ENCODE assay signal across 14 mouse cellular contexts in genomic region chr2:173353435-173354241, GRCm38 (mm10).
A peak's percentile ranks its signal among the peaks of the same experiment; 100 is the strongest.
DNase-seq lines count a peak whose midpoint lies in the region; ATAC-seq and TF ChIP-seq lines count a peak whose summit lies in the region.
"Had no signal": no experiment of that assay in that cellular context is flagged by ENCODE, and none has a peak within 500 bp of the region (broad histone marks: within the 10 kb centered on the region; RNA-seq: fewer than 3 reads in every experiment).

No protein-coding gene starts in this region.

- POLR2A ChIA-PET in Patski (lab: Charles Lee): no interaction called here

- CTCF ChIA-PET in Patski (lab: Charles Lee): interaction anchor here (1.5 kb wide), 1 partner anchor 124 kb away, joined by 3 read pairs; no protein-coding TSS in a partner anchor

- peak overlapping the region; percentile 20; the same call in 1 of the 2 replicates for H3K27ac ChIP-seq in hindbrain, postnatal 0 days
- no peak overlapping the region for H3K27ac ChIP-seq in hindbrain, embryonic 12.5 days
- H3K27ac ChIP-seq in limb, embryonic 10.5 days: peak overlapping the region; percentile 86
- H3K27ac ChIP-seq in left cerebral cortex, adult 2 months: no peak overlapping the region
- H3K27ac ChIP-seq: liver, embryonic 12.5 days; midbrain, embryonic 15.5 days had no signal

- peak; percentile 33 for DNase-seq in hindbrain, postnatal 0 days (ENCODE audit: low spot score)
- DNase-seq in 3134 (ENCODE audit: extremely low read depth, insufficient read length, low spot score): peak; percentile 42
- DNase-seq in Patski (ENCODE audit: low read depth, low spot score): peak; percentile 92
- DNase-seq in limb, embryonic 10.5 days (ENCODE audit: low spot score): no peak
- no peak for DNase-seq in ovary, postnatal 36 days (ENCODE audit: low spot score)
- no peak for DNase-seq in left cerebral cortex, adult 2 months (ENCODE audit: extremely low spot score in 1 of 2, low spot score in 2 of 2)
- no peak for DNase-seq in right cerebral cortex, postnatal 4 days
- DNase-seq: cerebellum, adult 11-12 months; kidney, postnatal 36 days; retina, postnatal 1 day had no signal

- H3K4me1 ChIP-seq in hindbrain, postnatal 0 days (ENCODE audit: insufficient read depth, low read length): peaks cover 11% of the 10 kb centered on the region
- peaks cover 14% of the 10 kb centered on the region for H3K4me1 ChIP-seq in hindbrain, embryonic 12.5 days
- peaks cover 33% of the 10 kb centered on the region for H3K4me1 ChIP-seq in limb, embryonic 10.5 days

- ATAC-seq in hindbrain, postnatal 0 days: peak; percentile 45; the same call in 1 of the 2 replicates
- ATAC-seq in hindbrain, embryonic 12.5 days (ENCODE audit: low FRiP score): no peak
- ATAC-seq in Patski: peak; percentile 92
- ATAC-seq: liver, embryonic 12.5 days; midbrain, embryonic 15.5 days had no signal

- H3K4me2 ChIP-seq in hindbrain, postnatal 0 days (ENCODE audit: low read depth, low read length): no peak overlapping the region
- H3K4me2 ChIP-seq in hindbrain, embryonic 12.5 days (replicated peaks): no peak overlapping the region
- H3K4me2 ChIP-seq: liver, embryonic 12.5 days; midbrain, embryonic 15.5 days had no signal

- 56% methylated on average over 16 of the region's 16 CpGs for WGBS in hindbrain, postnatal 0 days
- WGBS in hindbrain, embryonic 12.5 days: 75% methylated on average over 16 of the region's 16 CpGs
- WGBS in limb, embryonic 10.5 days: 84% methylated on average over 16 of the region's 16 CpGs

- no peak overlapping the region for H3K4me3 ChIP-seq in hindbrain, postnatal 0 days (ENCODE audit: low read length)
- no peak overlapping the region for H3K4me3 ChIP-seq in hindbrain, embryonic 12.5 days
- no peak overlapping the region for H3K4me3 ChIP-seq in limb, embryonic 10.5 days
- no peak overlapping the region for H3K4me3 ChIP-seq in left cerebral cortex, adult 2 months
- H3K4me3 ChIP-seq: liver, embryonic 12.5 days; midbrain, embryonic 15.5 days had no signal

- H3K27me3 ChIP-seq in hindbrain, postnatal 0 days (ENCODE audit: insufficient read depth, low read length): no peaks in the 10 kb centered on the region
- H3K27me3 ChIP-seq in hindbrain, embryonic 12.5 days: no peaks in the 10 kb centered on the region
- no peaks in the 10 kb centered on the region for H3K27me3 ChIP-seq in Patski
- peaks cover 9% of the 10 kb centered on the region for H3K27me3 ChIP-seq in limb, embryonic 10.5 days (ENCODE audit: low read depth, poor library complexity, severe bottlenecking)
- H3K27me3 ChIP-seq: liver, embryonic 12.5 days; midbrain, embryonic 15.5 days had no signal

- intact Hi-C loops in left cerebral cortex, adult 2 months (cut with DNase I): no loop called here

- no peak for TF ChIP-seq CTCF in hindbrain, postnatal 0 days (IDR thresholded peaks at IDR 0.05; ENCODE audit: low read depth)
- TF ChIP-seq CTCF in Patski (IDR thresholded peaks at IDR 0.05): no peak
- no peak for TF ChIP-seq CTCF in left cerebral cortex, adult 2 months (IDR thresholded peaks at IDR 0.05)

- H3K9me3 ChIP-seq in hindbrain, postnatal 0 days (ENCODE audit: low read length): no peaks in the 10 kb centered on the region
- no peaks in the 10 kb centered on the region for H3K9me3 ChIP-seq in hindbrain, embryonic 12.5 days (replicated peaks)
- H3K9me3 ChIP-seq in limb, embryonic 10.5 days (replicated peaks): no peaks in the 10 kb centered on the region
- H3K9me3 ChIP-seq: liver, embryonic 12.5 days; midbrain, embryonic 15.5 days had no signal

- no peaks in the 10 kb centered on the region for H3K36me3 ChIP-seq in hindbrain, postnatal 0 days (ENCODE audit: insufficient read depth, low read length)
- H3K36me3 ChIP-seq in hindbrain, embryonic 12.5 days: no peaks in the 10 kb centered on the region
- H3K36me3 ChIP-seq in limb, embryonic 10.5 days: no peaks in the 10 kb centered on the region
- H3K36me3 ChIP-seq: G1E; liver, embryonic 12.5 days; midbrain, embryonic 15.5 days had no signal

- no peak overlapping the region for H3K9ac ChIP-seq in hindbrain, postnatal 0 days (replicated peaks; ENCODE audit: low read length)
- H3K9ac ChIP-seq in hindbrain, embryonic 12.5 days: no peak overlapping the region
- H3K9ac ChIP-seq: liver, embryonic 12.5 days; midbrain, embryonic 15.5 days had no signal

- in situ Hi-C loops in Patski (cut with MboI; ENCODE audit: low pct_unique_long_range_greater_than_20kb): loop anchor here (5.0 kb wide), 2 partner anchors 46 to 86 kb away; no protein-coding TSS in a partner anchor

Comparison
In these comparisons a context has a peak if more than half of its experiments do, and no peak if none do; other contexts are left out.
1. H3K27ac ChIP-seq: peak in hindbrain, postnatal 0 days (single experiment) and limb, embryonic 10.5 days (single experiment); none in hindbrain, embryonic 12.5 days (single experiment) and left cerebral cortex, adult 2 months (single experiment).
2. DNase-seq: peak in hindbrain, postnatal 0 days (single experiment), 3134 (single experiment) and Patski (single experiment); none in limb, embryonic 10.5 days (single experiment), ovary, postnatal 36 days (single experiment), left cerebral cortex, adult 2 months (0 of 2) and right cerebral cortex, postnatal 4 days (single experiment).